ENCODE assay signal across 24 mouse cellular contexts in genomic region chr8:80268910-80269460, GRCm38 (mm10).
A peak's percentile ranks its signal among the peaks of the same experiment; 100 is the strongest.
DNase-seq lines count a peak whose midpoint lies in the region; ATAC-seq lines count a peak whose summit lies in the region.
"Had no signal": no experiment of that assay in that cellular context is flagged by ENCODE, and none has a peak within 500 bp of the region (broad histone marks: within the 10 kb centered on the region; RNA-seq: fewer than 3 reads in every experiment).

No protein-coding gene starts in this region.

- H3K27ac ChIP-seq in kidney, embryonic 14.5 days (ENCODE audit: low read depth, low read length): no peak overlapping the region
- H3K27ac ChIP-seq in kidney, embryonic 16.5 days (ENCODE audit: low read length): no peak overlapping the region
- H3K27ac ChIP-seq in midbrain, embryonic 11.5 days (ENCODE audit: low read depth, low read length): no peak overlapping the region
- no peak overlapping the region for H3K27ac ChIP-seq in midbrain, embryonic 15.5 days
- H3K27ac ChIP-seq: embryonic facial prominence, embryonic 13.5 days; embryonic facial prominence, embryonic 15.5 days; forebrain, embryonic 10.5 days; forebrain, embryonic 12.5 days had no signal

- H3K4me2 ChIP-seq in kidney, embryonic 14.5 days (replicated peaks; ENCODE audit: low read depth, low read length): no peak overlapping the region
- H3K4me2 ChIP-seq in kidney, embryonic 16.5 days (replicated peaks; ENCODE audit: low read depth, low read length): no peak overlapping the region
- H3K4me2 ChIP-seq in midbrain, embryonic 11.5 days: no peak overlapping the region
- H3K4me2 ChIP-seq in midbrain, embryonic 15.5 days: no peak overlapping the region
- H3K4me2 ChIP-seq: embryonic facial prominence, embryonic 13.5 days; embryonic facial prominence, embryonic 15.5 days; forebrain, embryonic 12.5 days had no signal

- no peaks in the 10 kb centered on the region for H3K36me3 ChIP-seq in kidney, embryonic 14.5 days (ENCODE audit: control insufficient read depth, insufficient read depth, low read length)
- H3K36me3 ChIP-seq in kidney, embryonic 16.5 days (ENCODE audit: insufficient read depth, low read length): no peaks in the 10 kb centered on the region
- no peaks in the 10 kb centered on the region for H3K36me3 ChIP-seq in midbrain, embryonic 11.5 days (ENCODE audit: control insufficient read depth, insufficient read depth, low read length)
- no peaks in the 10 kb centered on the region for H3K36me3 ChIP-seq in midbrain, embryonic 15.5 days (replicated peaks)
- H3K36me3 ChIP-seq: embryonic facial prominence, embryonic 13.5 days; embryonic facial prominence, embryonic 15.5 days; forebrain, embryonic 10.5 days; forebrain, embryonic 12.5 days had no signal

- WGBS in kidney, embryonic 14.5 days: 22% methylated on average over 7 of the region's 7 CpGs
- WGBS in kidney, embryonic 16.5 days: 29% methylated on average over 7 of the region's 7 CpGs
- WGBS in midbrain, embryonic 11.5 days: 71% methylated on average over 7 of the region's 7 CpGs
- 76% methylated on average over 7 of the region's 7 CpGs for WGBS in midbrain, embryonic 15.5 days

- H3K4me1 ChIP-seq in kidney, embryonic 14.5 days (ENCODE audit: control insufficient read depth, insufficient read depth, low read length): no peaks in the 10 kb centered on the region
- no peaks in the 10 kb centered on the region for H3K4me1 ChIP-seq in kidney, embryonic 16.5 days (ENCODE audit: insufficient read depth, low read length)
- no peaks in the 10 kb centered on the region for H3K4me1 ChIP-seq in midbrain, embryonic 11.5 days (ENCODE audit: control insufficient read depth, insufficient read depth, low read length)
- H3K4me1 ChIP-seq in midbrain, embryonic 15.5 days: no peaks in the 10 kb centered on the region
- H3K4me1 ChIP-seq: embryonic facial prominence, embryonic 13.5 days; embryonic facial prominence, embryonic 15.5 days; forebrain, embryonic 10.5 days; forebrain, embryonic 12.5 days had no signal

- no peaks in the 10 kb centered on the region for H3K9me3 ChIP-seq in kidney, embryonic 14.5 days (ENCODE audit: control insufficient read depth, low read length)
- H3K9me3 ChIP-seq in kidney, embryonic 16.5 days (ENCODE audit: low read length): no peaks in the 10 kb centered on the region
- no peaks in the 10 kb centered on the region for H3K9me3 ChIP-seq in midbrain, embryonic 11.5 days (ENCODE audit: control insufficient read depth, low read length)
- no peaks in the 10 kb centered on the region for H3K9me3 ChIP-seq in midbrain, embryonic 15.5 days
- H3K9me3 ChIP-seq: embryonic facial prominence, embryonic 13.5 days; embryonic facial prominence, embryonic 15.5 days; forebrain, embryonic 10.5 days; forebrain, embryonic 12.5 days had no signal

- DNase-seq in kidney, adult 8-10 months: no peak
- DNase-seq in kidney, postnatal 14 days: no peak
- DNase-seq in midbrain, embryonic 11.5 days (ENCODE audit: low spot score, missing footprints): peak; percentile 80
- peak; percentile 52 for DNase-seq in mesoderm, embryonic 11.5 days (ENCODE audit: low read depth, low spot score)
- DNase-seq in urinary bladder, adult 18-20 months (ENCODE audit: low spot score in 2 of 2): no peak
- DNase-seq: adrenal gland, adult 2 months; adrenal gland, postnatal 10 days; adrenal gland, postnatal 25 days; cerebellum, adult 11 months; cerebellum, adult 18-20 months; cerebellum, adult 8-10 months; cerebellum, adult 9-11 months; cerebellum, postnatal 14 days; cerebellum, postnatal 36 days had no signal

- no peak overlapping the region for H3K4me3 ChIP-seq in kidney, embryonic 14.5 days (ENCODE audit: low read length)
- H3K4me3 ChIP-seq in kidney, embryonic 16.5 days (ENCODE audit: low read length): no peak overlapping the region
- no peak overlapping the region for H3K4me3 ChIP-seq in midbrain, embryonic 11.5 days (ENCODE audit: low read depth, low read length)
- no peak overlapping the region for H3K4me3 ChIP-seq in midbrain, embryonic 15.5 days
- H3K4me3 ChIP-seq: embryonic facial prominence, embryonic 13.5 days; embryonic facial prominence, embryonic 15.5 days; erythroblast, embryonic 14.5 days; forebrain, embryonic 10.5 days; forebrain, embryonic 12.5 days had no signal

- H3K27me3 ChIP-seq in kidney, embryonic 14.5 days (ENCODE audit: control insufficient read depth, insufficient read depth, low read length): no peaks in the 10 kb centered on the region; the same call in 1 of the 2 replicates
- H3K27me3 ChIP-seq in kidney, embryonic 16.5 days (ENCODE audit: insufficient read depth, low read length): no peaks in the 10 kb centered on the region
- H3K27me3 ChIP-seq in midbrain, embryonic 11.5 days (ENCODE audit: control insufficient read depth, insufficient read depth, low read length): no peaks in the 10 kb centered on the region
- H3K27me3 ChIP-seq in midbrain, embryonic 15.5 days (replicated peaks): no peaks in the 10 kb centered on the region
- H3K27me3 ChIP-seq: embryonic facial prominence, embryonic 13.5 days; embryonic facial prominence, embryonic 15.5 days; forebrain, embryonic 12.5 days had no signal

- peak; percentile 77 for ATAC-seq in kidney, embryonic 14.5 days (ENCODE audit: low FRiP score, low TSS enrichment)
- ATAC-seq in kidney, embryonic 16.5 days (ENCODE audit: low FRiP score, low TSS enrichment): peak; percentile 73; the same call in 1 of the 2 replicates
- ATAC-seq in midbrain, embryonic 11.5 days (ENCODE audit: low FRiP score): no peak
- ATAC-seq in midbrain, embryonic 15.5 days (replicated peaks): no peak
- ATAC-seq: forebrain, embryonic 14.5 days; forebrain, embryonic 16.5 days had no signal

- no peak overlapping the region for H3K9ac ChIP-seq in kidney, embryonic 14.5 days (ENCODE audit: low read depth, low read length)
- no peak overlapping the region for H3K9ac ChIP-seq in kidney, embryonic 16.5 days (replicated peaks; ENCODE audit: low read length)
- H3K9ac ChIP-seq in midbrain, embryonic 11.5 days (ENCODE audit: low read length): no peak overlapping the region
- H3K9ac ChIP-seq in midbrain, embryonic 15.5 days: no peak overlapping the region
- H3K9ac ChIP-seq: embryonic facial prominence, embryonic 13.5 days; embryonic facial prominence, embryonic 15.5 days; forebrain, embryonic 12.5 days had no signal

Comparison
In these comparisons a context has a peak if more than half of its experiments do, and no peak if none do; other contexts are left out.
1. ATAC-seq: peak in kidney, embryonic 14.5 days (single experiment) and kidney, embryonic 16.5 days (single experiment); none in midbrain, embryonic 11.5 days (single experiment) and midbrain, embryonic 15.5 days (single experiment).
2. DNase-seq: peak in midbrain, embryonic 11.5 days (single experiment) and mesoderm, embryonic 11.5 days (single experiment); none in kidney, adult 8-10 months (0 of 2), kidney, postnatal 14 days (single experiment) and urinary bladder, adult 18-20 months (0 of 2).